Mouse (Mus musculus) myocyte (in vitro differentiated cells): ENCODE measurements around the gene Tbc1d16. TPM values are rescaled to one million over a fixed set of nuclear protein-coding genes. Genes with fewer than 3 reads are reported as not detected.

Source experiments
- H3K27me3 ChIP-seq: one replicate; pipeline ENCODE4 v1.6.1; 2011; ENCODE audit not compliant: control insufficient read depth, insufficient read depth, insufficient read length
- H3K36me3 ChIP-seq: one replicate; pipeline ENCODE4 v1.6.1; 2011; ENCODE audit not compliant: control insufficient read depth, insufficient read depth
- H3K4me2 ChIP-seq: one replicate; pipeline ENCODE4 v1.6.1; 2011; ENCODE audit warnings: low read depth, control low read depth
- H3K4me3 ChIP-seq: one replicate; pipeline ENCODE4 v1.5.1; 2011; ENCODE audit warnings: mild to moderate bottlenecking, control low read depth, moderate library complexity
- H3K79me2 ChIP-seq: one replicate; pipeline ENCODE4 v1.6.1; 2011; ENCODE audit not compliant: control insufficient read depth, insufficient read depth
- H3ac ChIP-seq: one replicate; pipeline ENCODE4 v1.6.1; 2011; ENCODE audit not compliant: control insufficient read depth, insufficient read length
- CEBPB ChIP-seq: IDR thresholded peaks from 2 replicates; pipeline ENCODE4 v1.6.1; 2011; ENCODE audit warnings: mild to moderate bottlenecking, moderate library complexity; ENCODE audit not compliant: poor library complexity, insufficient read depth, severe bottlenecking
- E2F4 ChIP-seq: IDR thresholded peaks from one replicate; pipeline ENCODE4 v1.6.1; 2011; ENCODE audit warnings: mild to moderate bottlenecking, control low read depth, moderate library complexity; ENCODE audit not compliant: insufficient read depth
- MAX ChIP-seq: IDR thresholded peaks from one replicate; pipeline ENCODE4 v1.6.1; 2011; ENCODE audit warnings: low read depth, mild to moderate bottlenecking, control low read depth
- MYOD1 ChIP-seq, 3 experiments: IDR thresholded peaks; one replicate each; pipeline ENCODE4 v1.6.1; 2011; ENCODE audit warnings: control low read depth in 2 of 3, low read depth in 2 of 3, mild to moderate bottlenecking in 2 of 3, moderate library complexity in 1 of 3; ENCODE audit not compliant: insufficient read length in 2 of 3, control insufficient read depth in 1 of 3
- MYOG ChIP-seq, 3 experiments: IDR thresholded peaks; one replicate each; pipeline ENCODE4 v1.6.1; 2011; ENCODE audit warnings: control low read depth in 2 of 3, low read depth in 2 of 3, mild to moderate bottlenecking in 2 of 3; ENCODE audit not compliant: insufficient read length in 2 of 3, control insufficient read depth in 1 of 3, insufficient read depth in 1 of 3
- POLR2A ChIP-seq: IDR thresholded peaks from one replicate; pipeline ENCODE4 v1.6.1; 2011; ENCODE audit warnings: low read depth, mild to moderate bottlenecking, control low read depth, moderate library complexity; ENCODE audit not compliant: insufficient read length
- POLR2AphosphoS2 ChIP-seq: IDR thresholded peaks from one replicate; pipeline ENCODE4 v1.6.1; 2011; ENCODE audit warnings: low read depth, control low read depth; ENCODE audit not compliant: insufficient read length
- REST ChIP-seq: IDR thresholded peaks from one replicate; pipeline ENCODE4 v1.6.1; 2011; ENCODE audit warnings: mild to moderate bottlenecking, control low read depth, moderate library complexity; ENCODE audit not compliant: insufficient read depth, insufficient read length
- SRF ChIP-seq: IDR thresholded peaks from one replicate; pipeline ENCODE4 v1.6.1; 2011; ENCODE audit warnings: low read depth; ENCODE audit not compliant: control insufficient read depth, insufficient read length
- TCF12 ChIP-seq: IDR thresholded peaks from one replicate; pipeline ENCODE4 v1.6.1; 2011; ENCODE audit warnings: mild to moderate bottlenecking, control low read depth; ENCODE audit not compliant: poor library complexity, insufficient read depth, severe bottlenecking
- TCF3 ChIP-seq: IDR thresholded peaks from one replicate; pipeline ENCODE4 v1.6.1; 2011; ENCODE audit warnings: low read depth, control low read depth; ENCODE audit not compliant: insufficient read length
- USF1 ChIP-seq: IDR thresholded peaks from one replicate; pipeline ENCODE4 v1.6.1; 2011; ENCODE audit warnings: low read depth, mild to moderate bottlenecking, control low read depth, moderate library complexity
- polyA plus RNA-seq: library from polyadenylated mRNA; unstranded; fragments of >200 nt; fragmentation: generic; extraction: Trizol; gene quantifications from one replicate; pipeline ENCODE4 v1.2.1, GENCODE M21; 2012; ENCODE audit warnings: missing spikeins

Gene Tbc1d16
- polyA plus RNA-seq, 1 experiment: 8.5 TPM

- Histone ChIP-seq H3K79me2 (no peaks in the 10 kb centered on the region), H3ac (no peak overlapping the region), H3K36me3 (no peaks in the 10 kb centered on the region), H3K4me3 (no peak overlapping the region), H3K27me3 (no peaks in the 10 kb centered on the region), H3K4me2 (no peak overlapping the region)
- no peak for TF ChIP-seq MYOD1 (IDR thresholded peaks at IDR 0.05; ENCODE audit: control insufficient read depth in 1 of 3, insufficient read length in 2 of 3, low read depth in 2 of 3)
- TF ChIP-seq POLR2AphosphoS2: no peak
- no peak for TF ChIP-seq REST
- TF ChIP-seq TCF12: no peak
- TF ChIP-seq CEBPB: no peak
- TF ChIP-seq MYOG (IDR thresholded peaks at IDR 0.05; ENCODE audit: control insufficient read depth in 1 of 3, insufficient read depth in 1 of 3, insufficient read length in 2 of 3, low read depth in 2 of 3): no peak
- no peak for TF ChIP-seq MAX
- no peak for TF ChIP-seq TCF3
- no peak for TF ChIP-seq E2F4
- TF ChIP-seq USF1: no peak
- TF ChIP-seq POLR2A: no peak
- no peak for TF ChIP-seq SRF
Measured at GRCm38 (mm10) chr11:119157377-119158189, 70.7 kb downstream of the Tbc1d16 start.

- H3ac ChIP-seq: no peak overlapping the region
- H3K4me2 ChIP-seq: no peak overlapping the region
Measured at GRCm38 (mm10) chr11:119156481-119157254, 71.6 kb downstream of the Tbc1d16 start.

DNA sequence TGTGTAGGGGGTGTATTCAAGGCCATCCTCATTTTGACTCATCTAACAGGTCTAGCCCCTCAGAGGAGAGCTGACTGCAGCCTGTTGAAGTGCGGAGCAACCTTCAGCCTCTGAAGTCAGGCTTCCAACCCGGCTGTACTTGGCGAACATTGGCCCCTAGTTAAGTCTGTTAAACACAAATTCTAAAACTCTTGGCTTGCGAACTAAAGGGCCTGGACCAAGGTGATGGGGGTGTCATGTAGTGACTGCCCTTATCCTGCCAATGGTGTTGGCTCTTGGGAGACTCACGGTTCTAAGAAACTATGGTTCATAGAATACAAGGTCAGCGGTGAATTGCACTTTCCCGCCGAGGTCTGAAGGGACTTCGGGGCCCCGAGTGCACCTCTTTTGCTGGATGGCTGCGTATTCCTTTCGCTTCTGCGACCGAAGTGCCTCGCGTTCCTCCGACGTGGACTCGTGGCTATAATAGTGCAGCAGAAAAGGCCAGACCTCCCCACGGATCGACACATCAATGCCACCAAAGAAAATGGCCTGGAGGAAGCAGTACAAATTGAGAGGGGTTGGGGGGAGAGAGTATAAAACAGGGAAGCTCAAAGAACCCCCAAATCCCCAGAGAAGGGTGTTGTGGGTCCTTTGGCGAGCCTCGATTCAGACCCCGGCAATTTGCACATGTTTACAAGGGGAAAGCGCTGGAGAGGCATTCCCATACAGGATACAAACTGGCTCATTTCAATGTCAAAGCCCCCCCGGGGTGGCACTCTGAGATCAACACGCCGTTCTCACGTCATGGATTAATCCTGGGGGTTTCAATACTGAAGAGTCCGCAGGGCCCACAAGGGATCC, 72.4 kb downstream of the Tbc1d16 start:
- Histone ChIP-seq H3K79me2 (no peaks in the 10 kb centered on the region), H3K36me3 (no peaks in the 10 kb centered on the region)
- TF ChIP-seq USF1 (no peak), CEBPB (no peak), SRF (no peak), MAX (no peak), TCF3 (no peak), POLR2A (no peak), MYOG (IDR thresholded peaks at IDR 0.05; ENCODE audit: control insufficient read depth in 1 of 3, insufficient read depth in 1 of 3, insufficient read length in 2 of 3, low read depth in 2 of 3) (no peak), MYOD1 (IDR thresholded peaks at IDR 0.05; ENCODE audit: control insufficient read depth in 1 of 3, insufficient read length in 2 of 3, low read depth in 2 of 3) (no peak), E2F4 (no peak), TCF12 (no peak)

More at GRCm38 (mm10) chr11:119156481-119157254, 71.6 kb downstream of the Tbc1d16 start:
- Histone ChIP-seq H3K27me3 (no peaks in the 10 kb centered on the region), H3K4me3 (no peak overlapping the region), H3K79me2 (no peaks in the 10 kb centered on the region), H3K36me3 (no peaks in the 10 kb centered on the region)
- TF ChIP-seq CEBPB: no peak
- no peak for TF ChIP-seq USF1
- no peak for TF ChIP-seq REST
- TF ChIP-seq SRF: no peak
- no peak for TF ChIP-seq TCF3
- TF ChIP-seq E2F4: no peak
- TF ChIP-seq MYOG (IDR thresholded peaks at IDR 0.05; ENCODE audit: control insufficient read depth in 1 of 3, insufficient read depth in 1 of 3, insufficient read length in 2 of 3, low read depth in 2 of 3): no peak
- no peak for TF ChIP-seq POLR2A

DNA sequence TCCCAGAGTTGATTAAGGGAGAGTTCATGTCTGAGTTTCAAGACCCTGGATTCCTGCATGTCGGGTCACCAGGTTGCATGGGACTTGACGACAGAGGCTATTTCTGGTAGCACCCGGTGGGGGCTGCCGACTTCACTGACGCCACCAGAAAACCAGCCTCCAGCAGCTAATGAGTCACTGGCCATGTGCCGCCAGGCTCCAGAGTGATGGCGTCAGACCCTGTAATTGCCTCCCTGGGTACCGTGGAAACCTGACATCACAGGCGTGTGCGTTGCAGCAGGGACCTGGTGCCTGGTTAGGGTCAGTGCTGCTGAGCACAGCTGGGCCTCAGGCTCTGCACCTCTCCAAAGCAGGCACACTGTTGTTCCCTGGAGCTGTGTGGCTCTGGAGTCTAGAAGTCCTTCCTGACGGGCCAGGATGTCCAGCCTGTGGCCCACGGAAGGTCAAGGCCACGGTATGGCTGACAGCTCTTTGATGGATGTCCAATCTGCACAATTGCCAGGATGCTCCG, 75.9 kb downstream of the Tbc1d16 start:
- TF ChIP-seq E2F4: no peak
- no peak for TF ChIP-seq TCF12
- peak in 1 of 3 experiments; percentile 43 for TF ChIP-seq MYOG (IDR thresholded peaks at IDR 0.05; ENCODE audit: control insufficient read depth in 1 of 3, insufficient read depth in 1 of 3, insufficient read length in 2 of 3, low read depth in 2 of 3)
- TF ChIP-seq POLR2AphosphoS2: no peak
- TF ChIP-seq USF1: peak; percentile 57
- 0 out of 2 replicates have a peak, but pooled peaks have one; percentile 52 for TF ChIP-seq CEBPB
- TF ChIP-seq POLR2A: no peak
- no peak for TF ChIP-seq MAX
- TF ChIP-seq MYOD1 (IDR thresholded peaks at IDR 0.05; ENCODE audit: control insufficient read depth in 1 of 3, insufficient read length in 2 of 3, low read depth in 2 of 3): peak in 1 of 3 experiments; percentile 22
- no peak for TF ChIP-seq REST
- TF ChIP-seq TCF3: no peak
- no peak for TF ChIP-seq SRF
- Histone ChIP-seq H3ac (no peak overlapping the region), H3K27me3 (no peaks in the 10 kb centered on the region), H3K79me2 (no peaks in the 10 kb centered on the region), H3K4me2 (peak overlapping the region; percentile 64), H3K4me3 (no peak overlapping the region), H3K36me3 (no peaks in the 10 kb centered on the region)

More for the DNA sequence above, 72.4 kb downstream of the Tbc1d16 start:
- H3K4me3 ChIP-seq: no peak overlapping the region
- no peak overlapping the region for H3K4me2 ChIP-seq
- no peaks in the 10 kb centered on the region for H3K27me3 ChIP-seq
- H3ac ChIP-seq: no peak overlapping the region
